Mouse (Mus musculus): ENCODE measurements around the gene Bcan. TPM values are rescaled to one million over a fixed set of nuclear protein-coding genes. Genes with fewer than 3 reads are reported as not detected.

Gene Bcan
- total RNA-seq, 4 experiments from 2014 or later: 230 to 238 (median 233) TPM

- no peak for DNase-seq (ENCODE audit: low spot score in 2 of 2)
Measured at GRCm38 (mm10) chr3:87973593-87974380, 26.2 kb downstream of the Bcan start.

GRCm38 (mm10) chr3:87972776-87973175 lies 27.3 kb downstream of the Bcan start:
- no peak for DNase-seq (ENCODE audit: low spot score in 2 of 2)

- DNase-seq (ENCODE audit: low spot score in 2 of 2): no peak
Measured at GRCm38 (mm10) chr3:87972203-87972664, 27.8 kb downstream of the Bcan start.

DNA sequence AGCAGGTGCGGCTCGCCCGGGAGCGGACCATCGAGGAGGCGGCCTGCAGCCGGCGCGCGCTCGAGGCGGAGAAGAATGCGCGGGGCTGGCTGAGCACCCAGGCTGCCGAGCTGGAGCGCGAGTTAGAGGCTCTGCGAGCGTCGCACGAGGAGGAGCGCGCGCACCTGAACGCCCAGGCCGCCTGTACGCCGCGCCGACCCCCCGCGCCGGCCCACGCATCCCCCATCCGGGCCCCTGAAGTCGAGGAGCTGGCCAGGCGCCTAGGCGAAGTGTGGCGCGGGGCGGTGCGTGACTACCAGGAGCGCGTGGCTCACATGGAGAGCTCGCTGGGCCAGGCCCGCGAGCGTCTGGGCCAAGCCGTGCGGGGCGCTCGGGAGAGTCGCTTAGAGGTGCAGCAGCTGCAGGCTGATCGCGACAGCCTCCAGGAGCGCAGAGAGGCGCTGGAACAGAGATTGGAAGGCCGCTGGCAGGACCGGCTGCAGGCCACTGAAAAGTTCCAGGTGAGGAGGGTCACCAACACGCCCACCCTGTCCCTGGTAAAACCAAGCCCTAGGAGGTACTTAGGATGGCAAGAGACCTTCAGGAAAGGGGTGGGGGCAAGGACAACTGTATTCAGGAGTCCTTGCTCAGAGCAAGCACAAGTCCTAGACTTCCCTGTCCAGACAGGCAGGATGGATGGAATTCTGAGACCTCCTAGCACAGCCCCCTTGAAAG lies 28.4 kb downstream of the Bcan start:
- no peak for DNase-seq (ENCODE audit: low spot score in 2 of 2)

DNA sequence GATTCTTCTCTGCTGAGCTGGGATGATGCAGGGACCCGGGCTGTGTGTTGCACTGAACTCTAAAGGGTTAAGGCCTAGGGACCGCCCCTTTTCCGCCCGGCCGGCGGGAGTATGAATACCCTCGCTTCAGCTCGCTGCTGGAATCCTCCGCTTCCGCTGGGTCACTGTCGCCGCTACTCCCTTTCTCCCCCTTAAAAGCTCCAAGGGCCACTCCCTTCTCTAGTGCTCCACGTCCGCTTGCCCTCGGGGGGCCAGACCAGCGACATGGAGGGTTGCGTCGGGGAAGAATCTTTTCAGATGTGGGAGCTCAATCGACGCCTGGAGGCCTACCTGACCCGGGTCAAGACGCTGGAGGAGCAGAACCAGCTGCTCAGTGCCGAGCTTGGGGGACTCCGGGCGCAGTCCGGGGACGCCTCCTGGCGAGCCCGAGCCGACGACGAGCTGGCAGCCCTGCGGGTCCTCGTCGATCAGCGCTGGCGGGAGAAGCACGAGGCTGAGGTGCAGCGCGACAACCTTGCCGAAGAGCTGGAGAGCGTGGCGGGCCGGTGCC lies 29.0 kb downstream of the Bcan start, which contains the start of gene Nes:
TSS of gene Nes (plus strand) at position 140 of the 550 bp plus-strand sequence.
- no peak for DNase-seq (ENCODE audit: low spot score in 2 of 2)

GRCm38 (mm10) chr3:87970184-87970938 lies 29.7 kb downstream of the Bcan start:
- DNase-seq (ENCODE audit: low spot score in 2 of 2): no peak

GRCm38 (mm10) chr3:87960586-87961191 lies 39.3 kb downstream of the Bcan start:
- peak; percentile 51 to 69 for DNase-seq (ENCODE audit: low spot score in 2 of 2)

DNA sequence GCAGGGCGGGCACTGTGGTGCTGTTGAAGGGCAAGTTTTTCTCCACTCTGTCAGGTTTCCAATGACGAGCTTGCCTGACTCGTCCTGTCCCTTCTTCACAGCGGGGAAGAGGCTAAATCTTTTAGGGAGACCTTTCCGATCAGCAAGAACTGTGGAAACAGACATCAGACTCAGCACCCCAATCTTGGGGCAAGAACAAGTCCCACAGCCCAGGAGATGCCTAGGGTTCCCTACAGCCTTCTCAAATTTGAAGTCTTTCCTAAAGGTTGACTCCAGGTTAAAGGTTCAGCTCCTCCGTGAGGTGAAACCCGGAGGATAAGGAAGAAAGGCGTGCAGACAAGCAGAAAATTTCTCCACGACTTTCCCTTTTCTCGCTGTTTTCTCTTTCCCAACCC lies 39.8 kb downstream of the Bcan start:
- DNase-seq (ENCODE audit: low spot score in 2 of 2): no peak

- no peak for DNase-seq (ENCODE audit: low spot score in 2 of 2)
Measured at GRCm38 (mm10) chr3:87959371-87959770, 40.7 kb downstream of the Bcan start.

- no peak for DNase-seq (ENCODE audit: low spot score in 2 of 2)
Measured at GRCm38 (mm10) chr3:87958967-87959366, 41.1 kb downstream of the Bcan start.

DNA sequence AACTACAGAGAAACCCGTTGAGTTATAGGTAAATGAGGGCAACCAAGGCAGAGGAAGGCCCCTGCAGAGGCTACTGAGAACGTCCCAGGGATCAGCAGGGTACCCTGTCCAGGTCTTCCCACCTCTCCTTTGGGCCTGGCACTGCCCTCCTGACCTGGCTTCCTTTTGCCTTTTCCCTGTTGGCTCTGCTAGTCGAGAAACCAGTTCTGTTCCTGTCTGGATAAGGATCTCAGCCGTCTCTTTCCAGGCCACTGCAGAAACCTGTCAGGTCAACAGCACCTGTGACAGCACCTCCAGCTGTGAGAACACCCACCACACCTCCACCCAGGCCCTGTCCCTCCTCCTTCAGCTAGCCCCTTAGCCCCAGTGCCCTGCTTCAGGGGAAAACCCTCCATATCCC lies 41.6 kb downstream of the Bcan start:
- no peak for DNase-seq (ENCODE audit: low spot score in 2 of 2)

- DNase-seq (ENCODE audit: low spot score in 2 of 2): no peak
Measured at GRCm38 (mm10) chr3:87958056-87958455, 42.0 kb downstream of the Bcan start.

GRCm38 (mm10) chr3:87952440-87952839 lies 47.6 kb downstream of the Bcan start:
- no peak for DNase-seq (ENCODE audit: low spot score in 2 of 2)

- no peak for DNase-seq (ENCODE audit: low spot score in 2 of 2)
Measured at GRCm38 (mm10) chr3:87951946-87952345, 48.1 kb downstream of the Bcan start.

DNA sequence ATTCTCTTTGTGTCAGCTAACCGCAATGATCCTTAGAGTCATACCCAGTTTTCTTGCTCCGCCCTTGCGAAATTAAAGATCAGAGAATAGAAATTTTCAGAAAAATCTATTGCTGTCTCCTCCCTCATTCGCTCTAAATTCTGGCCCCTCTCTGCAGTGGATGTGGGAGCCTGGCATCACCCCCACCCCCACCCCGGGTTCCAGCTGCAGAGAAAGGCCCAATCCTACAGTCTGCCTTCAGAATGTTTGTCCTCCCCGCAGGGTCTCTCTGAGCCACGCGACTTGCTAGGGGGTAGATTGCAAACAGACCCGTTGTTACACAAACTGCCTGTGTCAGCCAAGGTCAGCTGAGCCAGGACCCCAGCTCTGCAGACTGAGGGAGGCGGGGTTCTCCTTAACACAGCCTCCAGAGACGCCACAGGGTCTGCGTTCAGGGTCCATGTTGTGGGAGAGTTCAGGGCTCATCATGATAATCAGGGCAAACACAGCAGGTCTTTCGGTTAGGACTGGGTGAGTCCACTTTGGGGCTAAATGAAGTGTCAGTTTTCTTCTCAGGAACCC lies 50.0 kb downstream of the Bcan start:
- no peak for DNase-seq (ENCODE audit: low spot score in 2 of 2)

DNA sequence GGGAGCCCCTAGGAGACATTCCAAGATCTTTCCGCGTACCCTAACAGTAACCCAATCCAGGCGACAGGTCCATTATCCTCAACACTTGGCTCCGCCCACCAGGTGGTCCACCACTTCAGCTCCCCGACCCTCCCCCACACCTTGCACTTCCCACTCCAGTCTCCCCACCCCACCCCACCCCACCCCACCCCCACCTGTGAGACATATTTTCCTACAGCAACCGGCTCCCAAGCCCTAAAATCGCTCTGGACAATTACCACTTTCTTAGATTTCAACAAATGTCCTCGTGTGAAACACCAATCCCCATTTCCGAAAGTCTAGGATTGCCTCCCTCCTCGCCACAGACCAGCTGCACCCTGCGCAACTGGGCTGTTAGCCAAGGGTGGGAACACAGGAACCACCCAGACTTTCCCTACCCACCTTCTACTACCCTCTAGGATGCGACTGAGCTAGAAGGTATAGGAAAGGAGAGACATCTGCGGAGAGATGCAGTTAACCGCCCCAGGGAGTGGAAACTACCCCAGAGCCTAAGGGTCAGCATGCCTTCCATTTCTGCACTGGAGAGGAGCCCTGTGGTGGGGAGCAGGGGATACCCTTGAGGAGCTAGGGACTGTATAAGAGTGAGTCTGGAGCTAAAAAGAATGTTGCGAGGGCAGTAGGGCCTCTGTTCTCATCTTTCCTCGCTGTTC lies 50.6 kb downstream of the Bcan start:
- DNase-seq (ENCODE audit: low spot score in 2 of 2): no peak

- DNase-seq (ENCODE audit: low spot score in 2 of 2): no peak
Measured at GRCm38 (mm10) chr3:87948378-87949265, 51.4 kb downstream of the Bcan start, which contains the start of gene Crabp2. Crabp2 (plus strand) TSS chr3:87948666.

- no peak for DNase-seq (ENCODE audit: low spot score in 2 of 2)
Measured at GRCm38 (mm10) chr3:87947811-87948199, 52.2 kb downstream of the Bcan start.

All from left cerebral cortex, adult 8-10 months (tissue).